Mouse (Mus musculus) stomach, embryonic 15.5 days (tissue): ENCODE results near the gene Agpat3. TPM values are rescaled to one million over a fixed set of nuclear protein-coding genes. Genes with fewer than 3 reads are reported as not detected.

Experiments used
- ATAC-seq: fragments of 200-750 bp; cut with Nextera tagmentation; 2 replicates; pipeline ENCODE4 v1.8.0; 2017; ENCODE audit warnings: low read depth, moderate number of reproducible peaks, moderate TSS enrichment; ENCODE audit not compliant: insufficient read depth, low FRiP score
- H3K27ac ChIP-seq: fragments of 300-500 bp; sonication (generic); 2 replicates; pipeline ENCODE4 v1.5.1; 2015; ENCODE audit warnings: mild to moderate bottlenecking, inconsistent platforms
- H3K27me3 ChIP-seq: fragments of 300-500 bp; sonication (generic); replicated peaks from 2 replicates; pipeline ENCODE4 v1.6.1; 2015; ENCODE audit warnings: inconsistent platforms
- H3K36me3 ChIP-seq: fragments of 300-500 bp; sonication (generic); 2 replicates; pipeline ENCODE4 v1.6.1; 2015; ENCODE audit warnings: inconsistent platforms
- H3K4me1 ChIP-seq: fragments of 300-500 bp; sonication (generic); 2 replicates; pipeline ENCODE4 v1.6.1; 2015; ENCODE audit warnings: inconsistent platforms
- H3K4me2 ChIP-seq: fragments of 300-500 bp; sonication (generic); 2 replicates; pipeline ENCODE4 v1.6.1; 2015; ENCODE audit warnings: mild to moderate bottlenecking, inconsistent platforms
- H3K4me3 ChIP-seq: fragments of 300-500 bp; sonication (generic); replicated peaks from 2 replicates; pipeline ENCODE4 v1.5.1; 2015; ENCODE audit warnings: inconsistent platforms
- H3K9ac ChIP-seq: fragments of 300-500 bp; sonication (generic); 2 replicates; pipeline ENCODE4 v1.6.1; 2015; ENCODE audit warnings: inconsistent platforms
- H3K9me3 ChIP-seq: fragments of 300-500 bp; sonication (generic); 2 replicates; pipeline ENCODE4 v1.6.1; 2016; ENCODE audit warnings: inconsistent platforms
- WGBS: fragments of 180-500 bp; shearing (Covaris S2); methylation state at CpG from one replicate; pipeline ENCODE4 v1.1.7; 2015; 5-methylcytosine and 5-hydroxymethylcytosine counted together
- polyA plus RNA-seq: library from polyadenylated mRNA; unstranded; fragments of >200 nt; fragmentation: Nextera tagmentation; extraction: Ambion mirVana; gene quantifications from 2 replicates; pipeline ENCODE4 v1.2.1, GENCODE M21; 2015

The Agpat3 gene
- polyA plus RNA-seq, 1 experiment from 2014 or later, result 60.7 TPM

GRCm38 (mm10) chr10:78358266-78358665, 6.0 kb upstream of the Agpat3 start:
- WGBS, result 74% methylated on average over 4 of the region's 4 CpGs
- ATAC-seq, result no peak
- no peaks in the 10 kb centered on the region for H3K27me3 ChIP-seq

GRCm38 (mm10) chr10:78357742-78358141, 5.5 kb upstream of the Agpat3 start:
- no peak for ATAC-seq
- Histone ChIP-seq H3K9ac (no peak overlapping the region), H3K4me2 (no peak overlapping the region), H3K27me3 (no peaks in the 10 kb centered on the region), H3K27ac (no peak overlapping the region), H3K4me3 (no peak overlapping the region), H3K9me3 (no peaks in the 10 kb centered on the region), H3K36me3 (no peaks in the 10 kb centered on the region), H3K4me1 (peaks cover under 1% of the 10 kb centered on the region; the same call in 1 of the 2 replicates)
- WGBS, result 80% methylated on average over 5 of the region's 5 CpGs

More at GRCm38 (mm10) chr10:78358266-78358665, 6.0 kb upstream of the Agpat3 start:
- Histone ChIP-seq H3K4me3 (no peak overlapping the region), H3K27ac (peak overlapping the region; percentile 6; the same call in 1 of the 2 replicates), H3K36me3 (no peaks in the 10 kb centered on the region), H3K4me2 (no peak overlapping the region), H3K4me1 (no peaks in the 10 kb centered on the region), H3K9me3 (no peaks in the 10 kb centered on the region), H3K9ac (no peak overlapping the region)

DNA sequence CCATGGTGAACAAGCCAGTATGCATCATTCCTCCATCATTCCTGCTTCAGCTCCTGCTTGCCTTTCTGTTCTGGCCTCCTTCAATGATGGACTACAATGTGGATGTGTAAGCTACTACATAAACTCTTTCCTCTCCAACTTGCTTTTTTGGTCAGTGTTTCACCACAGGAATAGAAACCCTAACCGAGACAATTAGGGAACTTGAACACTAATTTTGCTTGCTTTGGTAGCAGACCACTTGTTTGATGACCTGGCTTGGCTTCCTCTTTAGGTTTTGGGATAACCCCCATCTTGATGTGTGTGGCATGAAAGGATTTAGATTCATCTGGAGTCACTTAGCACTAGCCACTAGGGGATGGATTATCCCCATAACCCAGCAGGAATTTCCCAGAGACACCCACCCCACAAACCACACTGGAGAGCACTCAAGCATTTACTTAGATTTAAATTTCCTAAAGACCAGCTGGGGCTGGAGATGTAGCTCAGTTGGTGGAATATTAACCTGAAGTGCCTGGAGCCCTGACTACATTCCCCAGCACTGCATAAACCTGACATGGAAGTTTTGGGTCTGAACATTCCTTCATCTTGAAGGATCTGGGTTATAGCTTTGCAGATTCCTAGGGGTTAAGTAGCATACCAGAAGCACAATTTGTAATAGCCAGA, 3.8 kb upstream of the Agpat3 start:
- ATAC-seq, result no peak
- H3K9ac ChIP-seq, result no peak overlapping the region
- no peaks in the 10 kb centered on the region for H3K36me3 ChIP-seq
- no peak overlapping the region for H3K4me3 ChIP-seq
- H3K27me3 ChIP-seq, result no peaks in the 10 kb centered on the region
- H3K4me2 ChIP-seq, result no peak overlapping the region
- no peaks in the 10 kb centered on the region for H3K9me3 ChIP-seq
- WGBS, result 65% methylated on average over 1 of the region's 1 CpGs
- H3K4me1 ChIP-seq, result peaks cover 6% of the 10 kb centered on the region; the same call in 1 of the 2 replicates
- H3K27ac ChIP-seq, result no peak overlapping the region

DNA sequence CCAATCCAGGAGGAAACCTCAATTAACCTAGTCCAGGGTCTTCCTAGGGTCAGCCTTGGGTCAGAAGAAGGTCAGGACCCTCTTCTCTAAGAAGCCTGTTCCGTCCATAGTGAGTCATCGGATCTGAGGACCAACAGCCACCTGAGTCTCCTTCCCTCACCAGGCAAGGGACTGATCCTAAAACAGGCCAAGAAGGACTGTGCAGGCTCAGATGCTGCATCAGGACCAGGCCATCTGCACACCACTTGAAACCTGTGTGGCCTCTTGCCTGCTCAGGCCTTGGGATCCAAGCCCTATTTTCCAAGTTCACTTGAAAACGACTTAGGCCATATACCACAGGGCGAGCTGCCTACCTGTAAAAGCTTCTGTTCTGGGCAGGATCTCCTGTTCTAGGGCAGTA, 907 bp upstream of the Agpat3 start:
- Histone ChIP-seq H3K36me3 (no peaks in the 10 kb centered on the region), H3K27ac (no peak overlapping the region), H3K4me2 (no peak overlapping the region; the same call in 1 of the 2 replicates), H3K9me3 (no peaks in the 10 kb centered on the region), H3K27me3 (no peaks in the 10 kb centered on the region), H3K9ac (no peak overlapping the region), H3K4me3 (no peak overlapping the region), H3K4me1 (peaks cover 19% of the 10 kb centered on the region)
- ATAC-seq, result no peak
- 67% methylated on average over 4 of the region's 4 CpGs for WGBS

DNA sequence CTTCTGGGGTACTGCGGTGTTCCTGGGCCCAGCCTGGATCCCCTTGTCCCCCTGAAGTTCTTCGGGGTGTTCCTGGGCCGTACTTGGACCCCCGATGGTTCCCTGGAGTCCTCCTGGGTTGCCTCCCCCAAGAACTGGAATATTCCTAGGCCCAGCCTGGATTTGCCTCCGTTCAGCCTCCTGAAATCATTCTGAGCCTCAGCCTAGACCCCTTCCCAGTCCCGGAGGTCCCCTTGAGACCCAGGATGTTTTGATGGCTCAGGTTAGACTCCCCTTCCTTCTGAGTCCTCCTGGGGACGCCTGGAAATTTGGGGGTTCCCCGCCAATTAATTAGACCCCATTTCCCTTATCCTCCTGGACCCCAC, 359 bp upstream of the Agpat3 start:
- Histone ChIP-seq H3K9me3 (no peaks in the 10 kb centered on the region), H3K4me1 (peaks cover 19% of the 10 kb centered on the region), H3K4me2 (peak overlapping the region; percentile 72), H3K36me3 (no peaks in the 10 kb centered on the region), H3K9ac (peak overlapping the region; percentile 97), H3K27ac (peak overlapping the region; percentile 70), H3K27me3 (no peaks in the 10 kb centered on the region), H3K4me3 (peak overlapping the region; percentile 87)
- ATAC-seq, result no peak
- WGBS, result 16% methylated on average over 8 of the region's 8 CpGs

GRCm38 (mm10) chr10:78351564-78351886, 764 bp downstream of the Agpat3 start:
- WGBS, result 2% methylated on average over 13 of the region's 13 CpGs

GRCm38 (mm10) chr10:78350796-78351556, 1.3 kb downstream of the Agpat3 start:
- H3K4me3 ChIP-seq, result peak overlapping the region; percentile 87
- H3K4me2 ChIP-seq, result peak overlapping the region; percentile 72
- H3K4me1 ChIP-seq, result peaks cover 19% of the 10 kb centered on the region
- WGBS, result 23% methylated on average over 6 of the region's 6 CpGs
- H3K27ac ChIP-seq, result no peak overlapping the region; the same call in 1 of the 2 replicates
- peak overlapping the region; percentile 97; the same call in 1 of the 2 replicates for H3K9ac ChIP-seq
- no peaks in the 10 kb centered on the region for H3K9me3 ChIP-seq
- no peak for ATAC-seq
- H3K27me3 ChIP-seq, result no peaks in the 10 kb centered on the region
- H3K36me3 ChIP-seq, result no peaks in the 10 kb centered on the region

More at GRCm38 (mm10) chr10:78351564-78351886, 764 bp downstream of the Agpat3 start:
- H3K9me3 ChIP-seq, result no peaks in the 10 kb centered on the region
- no peaks in the 10 kb centered on the region for H3K27me3 ChIP-seq
- peak overlapping the region; percentile 70 for H3K27ac ChIP-seq
- H3K4me1 ChIP-seq, result peaks cover 19% of the 10 kb centered on the region
- H3K9ac ChIP-seq, result peak overlapping the region; percentile 97
- peak overlapping the region; percentile 72 for H3K4me2 ChIP-seq
- peak overlapping the region; percentile 87 for H3K4me3 ChIP-seq
- no peak for ATAC-seq
- no peaks in the 10 kb centered on the region for H3K36me3 ChIP-seq

DNA sequence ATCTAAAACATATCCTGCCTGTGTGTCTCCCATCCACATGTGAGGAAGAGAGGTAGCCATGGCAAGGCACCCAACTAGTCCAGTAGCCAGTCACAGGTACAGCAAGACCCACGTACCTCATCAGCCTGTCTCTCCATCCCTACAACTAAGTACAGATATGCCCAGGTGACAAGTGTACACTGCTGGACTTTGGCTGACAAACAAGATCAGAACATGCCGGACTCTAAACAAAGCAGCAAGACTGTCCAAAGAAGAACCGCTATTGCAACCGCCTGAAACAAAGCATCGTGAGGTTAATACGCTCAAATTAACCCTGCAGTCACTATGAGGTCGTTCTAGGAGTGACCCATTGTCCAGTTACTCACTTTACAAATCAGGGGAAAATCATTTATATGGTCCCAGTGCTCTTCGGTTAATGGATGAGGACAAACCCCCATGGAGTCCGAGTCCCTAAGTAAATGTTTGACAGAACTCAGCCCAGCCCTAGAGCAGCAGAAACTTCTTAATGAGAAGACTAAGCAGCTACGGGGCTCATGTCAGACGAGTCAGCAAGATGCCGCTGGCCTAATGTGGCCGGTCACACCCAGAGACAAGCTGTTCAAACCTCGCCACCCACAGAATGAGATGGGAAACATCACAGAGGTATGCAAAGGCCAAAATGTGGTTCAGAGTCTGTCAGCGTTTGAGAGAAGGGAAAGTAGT, 2.7 kb downstream of the Agpat3 start:
- Histone ChIP-seq H3K36me3 (no peaks in the 10 kb centered on the region), H3K4me1 (peaks cover 19% of the 10 kb centered on the region), H3K27ac (no peak overlapping the region), H3K27me3 (no peaks in the 10 kb centered on the region), H3K9ac (no peak overlapping the region), H3K4me2 (no peak overlapping the region), H3K9me3 (no peaks in the 10 kb centered on the region), H3K4me3 (no peak overlapping the region)
- 60% methylated on average over 15 of the region's 15 CpGs for WGBS
- no peak for ATAC-seq

GRCm38 (mm10) chr10:78348211-78348610, 4.1 kb downstream of the Agpat3 start:
- Histone ChIP-seq H3K4me1 (peaks cover 19% of the 10 kb centered on the region), H3K4me2 (no peak overlapping the region), H3K36me3 (no peaks in the 10 kb centered on the region), H3K4me3 (no peak overlapping the region), H3K9ac (no peak overlapping the region), H3K27me3 (no peaks in the 10 kb centered on the region), H3K9me3 (no peaks in the 10 kb centered on the region), H3K27ac (no peak overlapping the region)
- ATAC-seq, result no peak
- 85% methylated on average over 5 of the region's 5 CpGs for WGBS

DNA sequence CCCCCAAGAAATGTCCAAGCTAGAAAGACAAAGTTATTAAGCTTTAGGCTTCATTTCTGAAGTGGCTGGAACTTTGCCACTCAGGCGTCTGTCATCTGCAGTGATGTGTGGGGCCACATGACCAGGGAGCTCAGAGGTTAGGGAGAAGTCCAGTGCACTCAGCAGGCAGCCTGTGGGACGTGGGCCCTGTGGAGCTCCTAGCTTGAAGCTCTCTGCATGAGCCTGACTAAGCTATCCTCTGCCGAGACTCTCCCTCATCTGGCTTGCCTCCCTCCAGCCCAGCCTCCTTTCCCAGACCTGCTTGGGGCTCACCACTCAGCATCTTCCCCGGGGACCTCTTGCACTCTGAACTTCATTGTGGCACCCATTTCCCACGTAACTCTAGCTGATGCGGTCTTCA, 4.8 kb downstream of the Agpat3 start:
- H3K4me3 ChIP-seq, result no peak overlapping the region
- H3K36me3 ChIP-seq, result no peaks in the 10 kb centered on the region
- no peak overlapping the region for H3K4me2 ChIP-seq
- H3K9ac ChIP-seq, result no peak overlapping the region
- H3K4me1 ChIP-seq, result peaks cover 15% of the 10 kb centered on the region
- no peak for ATAC-seq
- no peak overlapping the region for H3K27ac ChIP-seq
- WGBS, result 87% methylated on average over 6 of the region's 6 CpGs
- no peaks in the 10 kb centered on the region for H3K9me3 ChIP-seq
- no peaks in the 10 kb centered on the region for H3K27me3 ChIP-seq

DNA sequence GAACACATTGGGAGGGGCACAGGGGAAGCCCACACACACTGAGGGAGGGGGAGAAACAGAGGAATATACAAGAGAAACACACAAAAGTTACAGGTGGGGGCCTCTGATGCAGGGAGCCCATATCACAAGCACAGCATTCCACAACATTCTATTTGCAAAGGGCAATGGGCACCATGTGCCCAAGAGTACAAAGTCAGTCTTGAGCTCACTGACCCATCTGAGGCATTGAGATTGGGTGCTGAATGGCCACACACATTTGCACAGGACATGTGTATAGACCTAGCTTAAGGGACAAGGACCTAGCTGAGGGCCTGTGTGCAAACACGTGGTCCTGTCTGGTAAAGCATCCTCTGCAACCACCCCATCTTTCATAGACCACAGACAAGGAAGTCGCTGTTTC, 6.8 kb downstream of the Agpat3 start:
- ATAC-seq, result no peak
- no peak overlapping the region for H3K27ac ChIP-seq
- no peak overlapping the region for H3K4me2 ChIP-seq
- no peak overlapping the region for H3K9ac ChIP-seq
- 87% methylated on average over 2 of the region's 2 CpGs for WGBS
- no peaks in the 10 kb centered on the region for H3K9me3 ChIP-seq
- no peaks in the 10 kb centered on the region for H3K36me3 ChIP-seq
- no peak overlapping the region for H3K4me3 ChIP-seq
- H3K27me3 ChIP-seq, result no peaks in the 10 kb centered on the region
- peaks cover 7% of the 10 kb centered on the region for H3K4me1 ChIP-seq

GRCm38 (mm10) chr10:78342091-78342490, 10.2 kb downstream of the Agpat3 start:
- ATAC-seq, result no peak
- Histone ChIP-seq H3K27ac (no peak overlapping the region), H3K36me3 (no peaks in the 10 kb centered on the region), H3K9me3 (no peaks in the 10 kb centered on the region), H3K4me2 (no peak overlapping the region), H3K4me1 (0 out of 2 replicates have a peak, but pooled peaks cover 2% of the 10 kb centered on the region), H3K27me3 (no peaks in the 10 kb centered on the region), H3K4me3 (no peak overlapping the region), H3K9ac (no peak overlapping the region)
- 90% methylated on average over 1 of the region's 1 CpGs for whole genome bisulfite sequencing
